Mouse (Mus musculus) heart, adult 2 months (tissue): ENCODE results near the gene Oprm1.

Source experiments
- CTCF ChIP-seq: fragments of 200-600 bp; IDR thresholded peaks from 2 replicates; pipeline ENCODE4 v1.8.1; 2022; ENCODE audit warnings: antibody characterized with exemption, mild to moderate bottlenecking, moderate library complexity
- POLR2A ChIP-seq: fragments of 200-500 bp; IDR thresholded peaks from 2 replicates; pipeline ENCODE4 v1.6.1; 2011; ENCODE audit warnings: mild to moderate bottlenecking, low read depth, low read length, control low read depth; ENCODE audit not compliant: insufficient read depth

- TF ChIP-seq POLR2A (no peak), CTCF (no peak)
These were observed 170.6 kb downstream of the Oprm1 start for GRCm38 (mm10) chr10:6928905-6929304.
